Mouse (Mus musculus): ENCODE results near the gene Nprl3. TPM values are rescaled to one million over a fixed set of nuclear protein-coding genes. Genes with fewer than 3 reads are reported as not detected.
"Not testable (repeated sequence)": the region's sequence is repeated elsewhere in the genome, so short reads cannot be mapped to it uniquely, and the experiment has no call there.

The Nprl3 gene
- polyA plus RNA-seq, 2 experiments: 29.4 to 88.8 TPM

DNA sequence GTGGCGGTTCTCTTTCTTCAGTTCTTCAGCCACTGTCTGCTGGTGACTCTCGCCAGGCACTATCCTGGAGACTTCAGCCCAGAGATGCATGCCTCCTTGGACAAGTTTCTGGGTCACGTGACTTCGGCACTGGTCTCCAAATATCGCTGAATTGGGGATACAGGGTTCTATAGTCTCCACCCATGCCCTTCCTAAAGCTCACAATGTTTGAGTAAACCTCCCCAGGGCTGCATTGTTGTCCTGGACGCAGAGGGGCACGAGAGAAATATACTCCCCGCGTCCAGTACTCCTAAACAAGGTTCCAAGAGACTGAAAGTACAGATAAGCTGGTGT, 20.0 kb upstream of the Nprl3 start:
- Histone ChIP-seq H3K4me3 (replicated peaks; ENCODE audit: low read length) (no peak overlapping the region), H3K9ac (ENCODE audit: low read depth, low read length, severe bottlenecking) (no peak overlapping the region), H3K36me3 (ENCODE audit: control insufficient read depth, insufficient read depth, low read length) (no peaks in the 10 kb centered on the region), H3K27me3 (ENCODE audit: control insufficient read depth, insufficient read depth, low read length) (no peaks in the 10 kb centered on the region), H3K4me1 (ENCODE audit: control insufficient read depth, insufficient read depth, low read length) (no peaks in the 10 kb centered on the region), H3K9me3 (ENCODE audit: control insufficient read depth, low read length) (no peaks in the 10 kb centered on the region), H3K27ac (replicated peaks; ENCODE audit: low read depth, low read length) (no peak overlapping the region), H3K4me2 (replicated peaks; ENCODE audit: low read depth, low read length, severe bottlenecking) (no peak overlapping the region)
- DNase-seq (ENCODE audit: low spot score) (no peak), ATAC-seq (ENCODE audit: low FRiP score, low read depth) (no peak)
- TF ChIP-seq POLR2A (IDR thresholded peaks at IDR 0.05; ENCODE audit: borderline replicate concordance, extremely low read depth, insufficient read depth, insufficient read length): no peak
- 67% methylated on average over 9 of the region's 9 CpGs for WGBS

- ATAC-seq (ENCODE audit: low FRiP score, low read depth): peak; percentile 68
- not testable (repeated sequence) for H3K27me3 ChIP-seq (ENCODE audit: control insufficient read depth, insufficient read depth, low read length); H3K9me3 ChIP-seq (ENCODE audit: control insufficient read depth, low read length); H3K27ac ChIP-seq (replicated peaks; ENCODE audit: low read depth, low read length); H3K36me3 ChIP-seq (ENCODE audit: control insufficient read depth, insufficient read depth, low read length); H3K4me1 ChIP-seq (ENCODE audit: control insufficient read depth, insufficient read depth, low read length)
- 0 out of 2 replicates have a peak within 1 kb of the TSS, but pooled peaks have one; percentile 34 for H3K9ac ChIP-seq (ENCODE audit: low read depth, low read length, severe bottlenecking)
- 18% methylated on average over 29 of the region's 33 CpGs for WGBS
- DNase-seq (ENCODE audit: low spot score): peak; percentile 27
- H3K4me3 ChIP-seq (replicated peaks; ENCODE audit: low read length): peak within 1 kb of the TSS; percentile 26
- H3K4me2 ChIP-seq (replicated peaks; ENCODE audit: low read depth, low read length, severe bottlenecking): peak within 1 kb of the TSS; percentile 47
Observed at GRCm38 (mm10) chr11:32286695-32287492, 19.4 kb upstream of the Nprl3 start, which contains the start of gene Hbq1b. TSS of gene Hbq1b (plus strand) at chr11:32286965.

DNA sequence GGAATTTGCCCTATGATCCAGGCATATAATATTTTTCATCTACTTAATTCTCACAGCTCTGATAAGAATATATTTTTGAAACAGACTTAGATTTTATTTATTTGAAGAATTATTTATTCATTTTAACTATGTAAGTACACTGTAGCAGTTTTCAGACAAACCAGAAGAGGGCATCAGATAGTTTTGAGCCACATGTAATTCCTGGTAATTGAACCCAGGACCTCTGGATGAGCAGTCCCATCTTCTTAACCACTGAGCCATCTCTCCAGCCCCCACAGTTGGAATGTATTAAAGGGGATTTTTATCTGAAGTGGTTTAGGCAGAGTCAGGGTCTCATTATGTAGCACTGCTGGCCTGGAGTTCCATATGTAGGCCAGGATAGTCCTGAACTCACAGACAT, 18.4 kb upstream of the Nprl3 start:
- not testable (repeated sequence) for H3K27ac ChIP-seq (replicated peaks; ENCODE audit: low read depth, low read length); ATAC-seq (ENCODE audit: low FRiP score, low read depth); H3K9me3 ChIP-seq (ENCODE audit: control insufficient read depth, low read length); H3K4me1 ChIP-seq (ENCODE audit: control insufficient read depth, insufficient read depth, low read length); H3K36me3 ChIP-seq (ENCODE audit: control insufficient read depth, insufficient read depth, low read length); DNase-seq (ENCODE audit: low spot score); H3K9ac ChIP-seq (ENCODE audit: low read depth, low read length, severe bottlenecking); H3K4me3 ChIP-seq (replicated peaks; ENCODE audit: low read length); H3K4me2 ChIP-seq (replicated peaks; ENCODE audit: low read depth, low read length, severe bottlenecking); H3K27me3 ChIP-seq (ENCODE audit: control insufficient read depth, insufficient read depth, low read length)

DNA sequence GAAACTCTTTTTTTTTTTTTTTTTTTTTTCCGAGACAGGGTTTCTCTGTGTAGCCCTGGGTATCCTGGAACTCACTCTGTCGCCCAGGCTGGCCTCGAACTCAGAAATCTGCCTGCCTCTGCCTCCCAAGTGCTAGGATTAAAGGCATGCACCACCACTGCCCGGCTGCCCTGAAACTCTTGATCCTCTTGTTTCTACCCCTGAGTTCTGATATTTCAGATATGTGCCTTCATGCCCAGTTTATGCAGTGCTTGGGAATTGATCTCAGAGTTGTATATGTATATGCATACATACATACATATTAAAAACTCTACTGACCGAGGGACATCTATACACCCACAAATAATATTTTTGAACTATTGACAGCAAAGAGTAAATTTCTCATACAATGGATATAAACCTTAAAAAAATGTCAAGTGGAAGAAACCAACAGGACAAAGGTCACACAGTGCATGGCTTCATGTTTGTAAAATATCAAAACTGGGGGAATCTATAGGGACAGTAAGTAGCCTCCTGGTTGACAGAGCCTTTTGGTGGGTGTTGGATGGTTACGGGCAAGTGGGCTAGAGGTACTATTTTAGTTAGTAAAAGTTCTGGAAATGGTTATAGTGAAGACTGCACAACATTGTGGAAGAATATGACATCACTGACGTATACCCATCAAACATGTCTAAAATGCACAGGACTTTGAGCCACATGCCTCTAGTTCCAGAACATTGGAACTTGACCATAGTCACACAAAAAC, 17.7 kb upstream of the Nprl3 start:
- H3K4me2 ChIP-seq (replicated peaks; ENCODE audit: low read depth, low read length, severe bottlenecking): no peak overlapping the region
- 80% methylated on average over 7 of the region's 7 CpGs for WGBS
- H3K36me3 ChIP-seq (ENCODE audit: control insufficient read depth, insufficient read depth, low read length): no peaks in the 10 kb centered on the region
- no peaks in the 10 kb centered on the region for H3K9me3 ChIP-seq (ENCODE audit: control insufficient read depth, low read length)
- DNase-seq (ENCODE audit: low spot score): no peak
- H3K4me3 ChIP-seq (replicated peaks; ENCODE audit: low read length): no peak overlapping the region
- no peak overlapping the region for H3K9ac ChIP-seq (ENCODE audit: low read depth, low read length, severe bottlenecking)
- ATAC-seq (ENCODE audit: low FRiP score, low read depth): no peak
- no peak overlapping the region for H3K27ac ChIP-seq (replicated peaks; ENCODE audit: low read depth, low read length)
- no peaks in the 10 kb centered on the region for H3K27me3 ChIP-seq (ENCODE audit: control insufficient read depth, insufficient read depth, low read length)
- H3K4me1 ChIP-seq (ENCODE audit: control insufficient read depth, insufficient read depth, low read length): no peaks in the 10 kb centered on the region
- no peak for TF ChIP-seq POLR2A (IDR thresholded peaks at IDR 0.05; ENCODE audit: borderline replicate concordance, extremely low read depth, insufficient read depth, insufficient read length)

GRCm38 (mm10) chr11:32284582-32284981, 17.1 kb upstream of the Nprl3 start:
- not testable (repeated sequence) for H3K4me2 ChIP-seq (replicated peaks; ENCODE audit: low read depth, low read length, severe bottlenecking); ATAC-seq (ENCODE audit: low FRiP score, low read depth); DNase-seq (ENCODE audit: low spot score); H3K4me1 ChIP-seq (ENCODE audit: control insufficient read depth, insufficient read depth, low read length); H3K27me3 ChIP-seq (ENCODE audit: control insufficient read depth, insufficient read depth, low read length); H3K9ac ChIP-seq (ENCODE audit: low read depth, low read length, severe bottlenecking); H3K4me3 ChIP-seq (replicated peaks; ENCODE audit: low read length); H3K27ac ChIP-seq (replicated peaks; ENCODE audit: low read depth, low read length); H3K36me3 ChIP-seq (ENCODE audit: control insufficient read depth, insufficient read depth, low read length); H3K9me3 ChIP-seq (ENCODE audit: control insufficient read depth, low read length)
- 54% methylated on average over 2 of the region's 2 CpGs for WGBS

DNA sequence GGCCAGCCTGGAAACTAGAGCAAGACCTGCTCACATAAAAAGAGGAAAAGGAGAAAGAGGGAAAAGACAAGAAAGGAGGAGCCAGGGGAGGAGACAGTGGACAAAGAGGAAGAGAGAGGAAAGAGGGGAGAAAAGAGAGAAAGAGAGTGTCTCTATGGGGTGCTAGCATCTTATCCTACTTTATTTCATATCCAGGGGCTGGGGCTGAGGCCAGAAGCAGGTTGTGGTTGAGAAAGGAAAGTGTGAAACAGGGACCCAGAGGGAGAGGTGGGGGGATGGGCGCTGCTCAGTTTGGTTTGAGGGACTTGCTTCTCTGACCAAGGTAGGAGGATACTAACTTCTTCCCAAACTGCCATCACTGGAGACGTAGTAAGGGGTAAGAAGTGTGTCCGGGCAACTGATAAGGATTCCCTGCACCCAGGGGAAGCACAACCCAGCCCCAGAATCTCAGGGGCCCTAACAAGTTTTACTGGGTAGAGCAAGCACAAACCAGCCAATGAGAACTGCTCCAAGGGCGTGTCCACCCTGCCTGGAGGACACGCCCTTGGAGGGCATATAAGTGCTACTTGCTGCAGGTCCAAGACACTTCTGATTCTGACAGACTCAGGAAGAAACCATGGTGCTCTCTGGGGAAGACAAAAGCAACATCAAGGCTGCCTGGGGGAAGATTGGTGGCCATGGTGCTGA, 15.7 kb upstream of the Nprl3 start, which contains the start of gene Hba-a1:
Gene Hba-a1, plus strand, starts transcription at position 421 of the 687 bp plus-strand sequence.
- not testable (repeated sequence) for H3K4me1 ChIP-seq (ENCODE audit: control insufficient read depth, insufficient read depth, low read length); ATAC-seq (ENCODE audit: low FRiP score, low read depth); H3K9me3 ChIP-seq (ENCODE audit: control insufficient read depth, low read length); H3K4me3 ChIP-seq (replicated peaks; ENCODE audit: low read length); DNase-seq (ENCODE audit: low spot score); H3K9ac ChIP-seq (ENCODE audit: low read depth, low read length, severe bottlenecking); H3K27ac ChIP-seq (replicated peaks; ENCODE audit: low read depth, low read length); H3K27me3 ChIP-seq (ENCODE audit: control insufficient read depth, insufficient read depth, low read length); H3K36me3 ChIP-seq (ENCODE audit: control insufficient read depth, insufficient read depth, low read length); H3K4me2 ChIP-seq (replicated peaks; ENCODE audit: low read depth, low read length, severe bottlenecking)
- WGBS: 67% methylated on average over 1 of the region's 5 CpGs
